Comparison of ENCODE assay signal across 8 mouse cellular contexts in the genomic region with DNA sequence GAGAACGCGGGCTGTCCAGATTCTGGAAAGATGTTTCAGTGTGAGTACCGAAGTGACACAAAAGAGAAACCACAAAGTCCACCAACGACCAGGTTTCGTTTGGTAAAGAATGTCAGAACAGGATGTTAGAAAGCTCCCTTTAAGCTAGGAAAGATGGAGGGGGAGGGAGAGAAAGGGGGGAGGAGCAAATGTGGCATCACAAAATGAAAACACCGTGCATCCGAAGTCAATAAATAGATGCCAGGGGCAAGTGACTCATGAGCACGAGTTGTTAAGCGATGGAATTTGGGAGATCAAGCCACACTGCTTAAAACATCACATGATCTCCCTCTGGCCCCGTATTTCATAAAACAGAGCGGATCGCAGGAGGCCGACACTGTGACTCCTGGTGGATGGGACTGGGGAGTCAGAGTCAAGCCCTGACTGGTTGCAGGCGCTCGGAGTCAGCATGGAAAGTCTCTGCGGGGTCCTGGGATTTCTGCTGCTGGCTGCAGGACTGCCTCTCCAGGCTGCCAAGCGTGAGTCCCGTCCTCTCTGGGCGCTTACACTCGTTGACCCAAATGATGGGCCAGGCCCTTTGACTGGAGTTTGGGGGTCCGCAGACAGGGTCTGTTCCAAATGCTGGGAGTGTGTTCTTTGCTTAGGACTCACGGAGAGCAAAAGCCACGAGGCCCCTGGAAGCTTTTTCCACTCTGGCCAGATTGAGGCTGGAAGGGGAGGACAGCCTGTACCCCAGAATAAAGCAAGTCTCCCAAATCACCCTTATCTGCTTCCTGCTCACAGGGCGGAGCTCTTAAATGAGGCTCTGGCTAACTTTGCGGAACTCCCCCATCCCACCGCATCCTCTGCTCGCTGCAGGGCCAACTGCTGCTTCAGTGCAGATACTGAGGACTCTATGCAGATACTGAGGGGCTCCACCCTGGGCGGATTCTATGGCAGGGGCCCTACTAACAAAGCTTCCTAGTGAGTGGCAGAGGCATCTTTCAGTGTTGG. TPM values are rescaled to one million over a fixed set of nuclear protein-coding genes. Genes with fewer than 3 reads are reported as not detected.
DNase-seq lines count a peak whose midpoint lies in the region; ATAC-seq and TF ChIP-seq lines count a peak whose summit lies in the region.

TSS of gene Gpnmb (plus strand) at position 272 of the 993 bp plus-strand sequence.

- no peak for ATAC-seq in kidney, postnatal 0 days (replicated peaks; ENCODE audit: low FRiP score, low read depth)
- no peak for ATAC-seq in Patski
- no peak for ATAC-seq in lung, embryonic 14.5 days (ENCODE audit: insufficient read depth)

- CTCF ChIA-PET in Patski (lab: Charles Lee), result interaction anchor here (1.2 to 1.3 kb wide), 3 partner anchors 11 to 21 kb away, joined by 3 to 4 read pairs (median 3); no protein-coding TSS in a partner anchor

- peak; percentile 36 for DNase-seq in kidney, postnatal 0 days (ENCODE audit: low spot score)
- no peak for DNase-seq in kidney, postnatal 36 days
- DNase-seq in Patski (ENCODE audit: low read depth, low spot score), result peak; percentile 60
- DNase-seq in heart, postnatal 36 days, result peak; percentile 4 to 13
- peak; percentile 26 for DNase-seq in lung, embryonic 14.5 days
- DNase-seq in cerebellum, adult 9-11 months, result no peak
- no peak for DNase-seq in left cerebral cortex, postnatal 14 days (ENCODE audit: low spot score in 2 of 2)
- no peak for DNase-seq in cerebellum, adult 18-20 months

- intact Hi-C loops in heart, postnatal 36 days (cut with DNase I), result no loop called here
- intact Hi-C loops in left cerebral cortex, postnatal 14 days (cut with DNase I), result no loop called here

- POLR2A ChIA-PET in Patski (lab: Charles Lee), result no interaction called here

- WGBS in kidney, postnatal 0 days, result 35% methylated on average over 28 of the region's 28 CpGs
- WGBS in lung, embryonic 14.5 days, result 37% methylated on average over 28 of the region's 28 CpGs

- no peaks in the 10 kb centered on the region for H3K36me3 ChIP-seq in kidney, postnatal 0 days (ENCODE audit: insufficient read depth, low read length)
- H3K36me3 ChIP-seq in lung, embryonic 14.5 days (ENCODE audit: insufficient read depth), result no peaks in the 10 kb centered on the region

- in situ Hi-C loops in Patski (cut with MboI; ENCODE audit: low pct_unique_long_range_greater_than_20kb), result no loop called here

- H3K9ac ChIP-seq in kidney, postnatal 0 days (ENCODE audit: low read depth, low read length), result 0 out of 2 replicates have a peak within 1 kb of the TSS, but pooled peaks have one; percentile 27
- H3K9ac ChIP-seq in lung, embryonic 14.5 days, result no peak within 1 kb of the TSS

- no peak within 1 kb of the TSS; the same call in 1 of the 2 replicates for H3K4me3 ChIP-seq in kidney, postnatal 0 days (replicated peaks; ENCODE audit: low read depth, low read length)
- 0 out of 2 replicates have a peak within 1 kb of the TSS, but pooled peaks have one; percentile 6 for H3K4me3 ChIP-seq in lung, embryonic 14.5 days (ENCODE audit: low read depth, low read length)

- peak within 1 kb of the TSS; percentile 42 for H3K4me2 ChIP-seq in kidney, postnatal 0 days (ENCODE audit: low read length)
- H3K4me2 ChIP-seq in lung, embryonic 14.5 days, result peak within 1 kb of the TSS; percentile 45

- no peak for TF ChIP-seq CTCF in kidney, postnatal 0 days (IDR thresholded peaks at IDR 0.05; ENCODE audit: low read depth)
- no peak for TF ChIP-seq CTCF in Patski (IDR thresholded peaks at IDR 0.05)
- TF ChIP-seq CTCF in lung, embryonic 14.5 days (IDR thresholded peaks at IDR 0.05; ENCODE audit: low read depth), result no peak

- no peak within 1 kb of the TSS for H3K27ac ChIP-seq in kidney, postnatal 0 days
- no peak within 1 kb of the TSS for H3K27ac ChIP-seq in lung, embryonic 14.5 days (ENCODE audit: low read depth)

- H3K4me1 ChIP-seq in kidney, postnatal 0 days (replicated peaks; ENCODE audit: insufficient read depth, low read length), result no peaks in the 10 kb centered on the region
- no peaks in the 10 kb centered on the region for H3K4me1 ChIP-seq in lung, embryonic 14.5 days (ENCODE audit: insufficient read depth)

- no peaks in the 10 kb centered on the region for H3K9me3 ChIP-seq in kidney, postnatal 0 days (replicated peaks; ENCODE audit: low read length)
- H3K9me3 ChIP-seq in lung, embryonic 14.5 days (ENCODE audit: low read depth, low read length), result no peaks in the 10 kb centered on the region

- H3K27me3 ChIP-seq in kidney, postnatal 0 days (ENCODE audit: insufficient read depth, low read length), result no peaks in the 10 kb centered on the region
- no peaks in the 10 kb centered on the region for H3K27me3 ChIP-seq in Patski
- 0 out of 2 replicates have a peak, but pooled peaks cover 6% of the 10 kb centered on the region for H3K27me3 ChIP-seq in lung, embryonic 14.5 days (ENCODE audit: insufficient read depth, low read length)

RNA-seq across cellular contexts. Expression of gene Gpnmb, which starts in this region (rescaled TPM):
- 0.36 and 0.47 TPM in 2 replicates for polyA plus RNA-seq in kidney, postnatal 0 days (2015; fragmentation: Nextera tagmentation; extraction: Ambion mirVana)
- 114 TPM for polyA plus RNA-seq in Patski (2021)
- under 1 TPM; 0.43 to 0.89 TPM for total RNA-seq in heart, postnatal 36 days (2021)
- polyA plus RNA-seq in lung, embryonic 14.5 days (2014; fragmentation: Nextera tagmentation; extraction: Ambion mirVana), result 0.21 and 0.35 TPM in 2 replicates
- total RNA-seq in left cerebral cortex, postnatal 14 days (2021), result under 1 TPM; 0.70 to 0.99 TPM

Comparison
In these comparisons a context has a peak if more than half of its experiments do, and no peak if none do; other contexts are left out.
1. RNA of gene Gpnmb (polyA plus RNA-seq): 114 TPM in Patski (single experiment); 0.36 to 0.47 TPM in kidney, postnatal 0 days and 0.21 to 0.35 TPM in lung, embryonic 14.5 days; every median in the first group is over 10 times any median in the second.
2. Peak in DNase-seq, H3K9ac ChIP-seq and H3K4me2 ChIP-seq in kidney, postnatal 0 days; RNA of the gene not detected or under 1 TPM.
3. Peak in DNase-seq in heart, postnatal 36 days; RNA of the gene not detected or under 1 TPM.
4. Peak in DNase-seq, H3K4me3 ChIP-seq and H3K4me2 ChIP-seq in lung, embryonic 14.5 days; RNA of the gene not detected or under 1 TPM.